Mouse (Mus musculus): ENCODE data around the gene Ikzf1.

Ikzf1 gene

GRCm38 (mm10) chr11:11690059-11690844 is 5.4 kb downstream of the Ikzf1 start:
- DNase-seq (ENCODE audit: low read depth, low spot score): no peak

GRCm38 (mm10) chr11:11690845-11691196 is 6.0 kb downstream of the Ikzf1 start:
- DNase-seq (ENCODE audit: low read depth, low spot score): no peak

GRCm38 (mm10) chr11:11691324-11692058 is 6.7 kb downstream of the Ikzf1 start:
- DNase-seq (ENCODE audit: low read depth, low spot score): no peak

- no peak for DNase-seq (ENCODE audit: low read depth, low spot score)
Measured at GRCm38 (mm10) chr11:11692558-11693166, 7.9 kb downstream of the Ikzf1 start.

GRCm38 (mm10) chr11:11693446-11693845 is 8.6 kb downstream of the Ikzf1 start:
- DNase-seq (ENCODE audit: low read depth, low spot score): no peak

GRCm38 (mm10) chr11:11694072-11694471 is 9.3 kb downstream of the Ikzf1 start:
- no peak for DNase-seq (ENCODE audit: low read depth, low spot score)

DNA sequence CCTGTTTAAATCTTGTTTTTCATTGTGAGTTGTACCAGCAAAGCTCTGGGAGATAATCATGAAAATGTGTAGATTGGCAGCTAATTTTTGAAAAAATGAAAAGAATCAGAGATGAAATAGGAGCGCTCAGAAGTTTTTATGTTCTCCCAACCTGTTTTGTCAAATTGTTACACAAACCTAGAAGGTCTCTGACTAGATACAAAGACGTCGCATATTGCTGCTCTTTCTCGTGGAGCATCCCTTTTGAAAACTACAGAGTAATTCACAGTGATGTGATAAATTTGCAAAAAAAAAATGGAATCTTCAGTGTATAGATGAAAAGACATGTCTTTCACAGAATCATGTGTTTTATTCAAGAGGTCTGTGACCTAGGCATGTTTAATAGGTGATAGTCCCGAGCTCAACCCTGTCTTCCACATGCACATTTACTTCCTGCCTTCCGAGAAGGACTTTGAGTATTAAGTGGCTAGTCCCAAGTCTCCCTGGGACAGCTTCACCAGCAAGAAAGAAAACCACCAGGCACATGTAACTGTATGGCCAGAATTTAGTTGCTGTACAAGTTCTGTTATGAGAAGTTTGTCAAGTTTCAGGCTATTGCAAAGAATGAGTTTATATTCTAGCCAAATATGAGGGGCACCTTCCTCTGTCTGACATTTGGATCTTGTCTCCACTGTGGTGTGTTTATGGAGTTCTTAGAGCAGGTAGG is 9.8 kb downstream of the Ikzf1 start:
- no peak for DNase-seq (ENCODE audit: low read depth, low spot score)

DNA sequence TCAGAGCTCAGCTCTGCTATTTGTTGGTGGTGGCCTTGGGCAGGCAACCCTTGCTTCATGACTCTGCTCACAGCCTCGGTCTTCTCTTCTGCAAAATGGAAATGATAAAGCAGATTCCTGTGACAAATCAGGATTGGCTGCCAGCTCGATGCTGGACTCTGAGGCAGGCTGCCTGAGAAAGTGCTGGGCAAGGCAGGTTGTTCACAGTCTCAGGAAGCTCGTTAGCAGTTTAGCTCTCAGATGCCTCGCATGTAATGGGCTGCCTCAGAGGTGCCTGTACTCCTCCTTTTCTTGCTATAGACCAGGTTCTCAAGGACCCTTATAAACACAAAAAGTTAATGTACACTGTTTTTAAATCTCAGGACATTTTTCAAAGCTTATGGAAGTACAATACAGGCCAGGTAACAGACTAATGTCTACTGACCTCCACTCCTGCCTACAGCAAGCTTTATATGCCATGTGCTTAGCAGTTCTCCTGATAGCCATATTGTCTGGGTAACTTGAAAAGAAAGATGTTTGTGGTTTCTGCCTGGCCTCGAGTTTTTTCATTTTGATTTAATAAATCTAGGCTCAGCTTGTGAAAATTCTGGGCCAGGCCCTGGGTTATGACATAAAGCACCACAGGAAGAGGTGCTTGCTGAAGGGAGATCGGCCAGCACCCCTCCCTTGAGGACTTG is 10.5 kb downstream of the Ikzf1 start:
- DNase-seq (ENCODE audit: low read depth, low spot score): no peak

- no peak for DNase-seq (ENCODE audit: low read depth, low spot score)
Measured at GRCm38 (mm10) chr11:11695907-11696306, 11.1 kb downstream of the Ikzf1 start.

DNA sequence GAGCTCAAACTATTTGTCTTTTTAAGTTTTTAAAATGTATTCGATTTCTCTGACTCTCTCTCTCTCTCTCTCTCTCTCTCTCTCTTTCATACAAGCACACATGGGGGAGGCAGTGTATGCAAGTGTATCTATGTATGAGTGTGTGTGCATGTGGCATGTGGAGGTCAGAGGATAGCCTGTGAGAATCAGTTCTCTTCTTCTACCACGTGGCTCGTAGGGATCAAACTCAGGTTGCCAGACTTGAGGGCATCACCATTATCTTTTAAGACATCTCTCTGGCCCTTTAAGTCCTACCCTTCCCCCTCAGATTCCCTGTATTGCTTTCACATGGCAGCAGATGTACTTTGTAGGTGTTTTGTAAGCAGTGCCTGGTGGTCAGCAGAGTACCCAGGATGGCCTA is 12.0 kb downstream of the Ikzf1 start:
- DNase-seq (ENCODE audit: low read depth, low spot score): no peak

GRCm38 (mm10) chr11:11701378-11701777 is 16.6 kb downstream of the Ikzf1 start:
- no peak for DNase-seq (ENCODE audit: low read depth, low spot score)

GRCm38 (mm10) chr11:11703776-11704175 is 19.0 kb downstream of the Ikzf1 start:
- no peak for DNase-seq (ENCODE audit: low read depth, low spot score)

DNA sequence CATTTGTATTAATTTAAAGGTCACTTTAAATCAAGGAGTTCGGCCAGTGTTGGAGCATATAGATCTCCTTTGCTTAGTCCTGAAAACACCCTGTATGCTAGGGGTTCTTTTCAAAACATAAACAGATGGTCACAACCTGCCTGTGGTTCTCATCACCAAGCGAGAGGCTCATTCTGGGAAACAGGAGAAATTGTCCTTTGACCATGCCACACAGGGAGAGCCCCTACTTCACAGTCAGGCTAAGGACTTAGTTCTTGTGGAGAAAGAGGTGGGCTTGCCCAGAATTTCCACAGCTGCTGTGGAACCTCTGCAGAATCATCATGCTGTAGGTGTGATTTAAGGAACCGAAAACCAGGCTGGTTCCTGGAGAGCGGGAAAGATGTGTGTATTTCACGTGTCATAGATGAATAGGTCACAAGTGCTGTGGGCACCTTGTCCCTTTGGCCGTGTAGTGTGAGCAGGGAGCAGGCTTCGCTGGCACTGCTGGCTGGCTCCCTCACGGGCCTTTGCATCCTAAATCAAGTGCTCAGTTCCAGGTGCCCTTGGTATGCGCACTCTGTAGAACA is 23.4 kb downstream of the Ikzf1 start:
- no peak for DNase-seq (ENCODE audit: low read depth, low spot score)

- no peak for DNase-seq (ENCODE audit: low read depth, low spot score)
Measured at GRCm38 (mm10) chr11:11709311-11709710, 24.5 kb downstream of the Ikzf1 start.

DNA sequence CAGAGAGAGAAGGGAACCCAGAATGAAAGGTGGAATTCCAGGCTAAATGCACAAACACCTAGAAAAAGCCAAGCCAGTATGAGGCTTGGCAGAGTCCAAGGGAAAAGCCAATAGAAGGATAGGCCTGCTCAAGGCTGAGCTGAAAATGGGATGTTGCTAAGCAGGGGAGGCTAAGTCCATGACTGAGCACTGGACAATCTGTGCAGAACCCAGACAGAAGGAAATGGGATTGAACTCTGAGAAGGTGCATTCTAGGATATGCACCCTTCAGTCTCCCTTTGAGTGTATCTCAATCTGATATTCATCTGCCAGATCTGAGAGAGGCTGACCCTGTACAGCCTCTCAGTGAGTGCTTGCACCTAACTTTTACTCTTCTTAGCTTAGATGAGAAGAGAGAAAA is 25.9 kb downstream of the Ikzf1 start:
- DNase-seq (ENCODE audit: low read depth, low spot score): no peak

GRCm38 (mm10) chr11:11711748-11712147 is 26.9 kb downstream of the Ikzf1 start:
- no peak for DNase-seq (ENCODE audit: low read depth, low spot score)

GRCm38 (mm10) chr11:11714676-11715075 is 29.9 kb downstream of the Ikzf1 start:
- no peak for DNase-seq (ENCODE audit: low read depth, low spot score)

- no peak for DNase-seq (ENCODE audit: low read depth, low spot score)
Measured at GRCm38 (mm10) chr11:11715963-11716691, 31.3 kb downstream of the Ikzf1 start.

DNA sequence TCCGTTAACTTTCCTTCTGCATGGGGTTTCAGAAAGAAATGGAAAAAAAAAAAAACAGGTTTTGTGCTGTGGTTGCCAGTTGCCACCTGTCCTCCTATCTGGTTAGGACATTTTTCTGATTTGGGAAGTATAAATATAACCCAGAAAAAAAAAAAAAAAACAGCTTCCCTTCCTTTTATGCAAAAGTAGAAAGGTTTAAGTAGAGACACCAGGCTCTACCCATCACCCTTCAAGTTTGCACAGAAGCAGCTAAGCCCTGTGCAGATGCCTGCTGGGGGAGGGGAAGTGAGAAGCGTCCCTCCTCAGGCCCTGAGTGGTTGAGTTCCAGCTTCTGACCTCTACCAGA is 31.9 kb downstream of the Ikzf1 start:
- no peak for DNase-seq (ENCODE audit: low read depth, low spot score)

DNA sequence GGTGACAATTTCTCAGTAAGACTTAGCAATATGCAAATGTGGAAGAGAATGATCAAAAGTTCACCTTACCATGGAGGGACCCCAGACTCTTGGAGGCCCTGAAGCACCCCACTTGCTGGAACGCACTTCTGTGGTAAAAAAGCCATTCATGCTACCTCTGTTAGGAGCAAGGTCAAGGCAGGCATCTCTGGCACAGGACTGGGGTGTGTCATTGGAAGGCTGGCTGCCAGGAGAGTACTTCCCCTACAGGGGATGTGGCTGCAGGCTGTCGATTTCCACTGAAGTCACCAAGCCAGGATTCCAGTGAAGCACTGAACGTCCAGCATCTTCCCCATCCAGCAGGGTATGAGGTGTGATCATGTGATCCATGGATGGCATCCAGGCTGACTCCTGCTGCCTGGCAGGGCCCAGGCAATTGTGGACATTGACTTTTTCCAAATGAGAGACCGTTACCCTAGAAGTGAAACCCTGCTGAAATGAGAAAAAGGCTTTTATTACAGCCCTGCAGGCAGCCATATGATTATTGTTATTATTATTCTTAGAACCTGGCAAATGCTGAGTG is 32.9 kb downstream of the Ikzf1 start:
- no peak for DNase-seq (ENCODE audit: low read depth, low spot score)
